In the genomic region with DNA sequence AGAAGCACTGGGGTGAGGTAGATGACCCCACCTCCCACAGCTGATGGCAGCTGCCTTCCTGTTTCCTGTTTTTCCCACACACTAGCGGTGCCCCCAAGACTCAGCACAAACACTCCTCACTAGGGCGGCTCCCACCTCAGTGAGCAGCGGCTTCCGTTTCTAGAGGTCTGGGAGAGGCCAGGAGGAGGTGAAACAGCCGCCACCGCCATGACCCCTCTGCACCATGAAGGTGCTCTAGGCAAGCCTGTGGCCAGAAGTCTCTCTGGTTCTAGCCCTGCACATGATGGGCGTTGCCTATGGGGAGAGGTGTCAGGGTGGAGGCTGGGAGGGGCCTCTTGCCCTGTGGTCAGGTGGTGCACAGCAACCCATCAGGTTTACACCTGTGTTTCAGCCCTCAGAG, we compare ENCODE assay signal across 9 mouse cellular contexts. TPM values are rescaled to one million over a fixed set of nuclear protein-coding genes. Genes with fewer than 3 reads are reported as not detected.
DNase-seq lines count a peak whose midpoint lies in the region; ATAC-seq and TF ChIP-seq lines count a peak whose summit lies in the region.
"Had no signal": no experiment of that assay in that cellular context is flagged by ENCODE, and none has a peak within 500 bp of the region (broad histone marks: within the 10 kb centered on the region; RNA-seq: fewer than 3 reads in every experiment).

No protein-coding gene starts in this region.

- H3K4me2 ChIP-seq in heart, embryonic 16.5 days (ENCODE audit: low read depth, low read length) = peak overlapping the region; percentile 1
- peak overlapping the region; percentile 53 for H3K4me2 ChIP-seq in liver, postnatal 0 days (ENCODE audit: low read depth, low read length)

- DNase-seq in gastrocnemius, adult 18-20 months (ENCODE audit: low spot score) = peak; percentile 19
- DNase-seq in gastrocnemius, postnatal 10 days = no peak
- DNase-seq in liver, postnatal 0 days = peak; percentile 53
- DNase-seq in spleen, postnatal 14 days (ENCODE audit: low spot score in 2 of 2) = peak; percentile 50 to 58
- no peak for DNase-seq in forebrain, embryonic 10.5 days (ENCODE audit: extremely low spot score, low spot score)
- no peak for DNase-seq in cerebellum, postnatal 36 days
- no peak for DNase-seq in cerebellum, adult 8-10 months

- H3K9me3 ChIP-seq in heart, embryonic 16.5 days (replicated peaks; ENCODE audit: control insufficient read depth, low read length) = no peaks in the 10 kb centered on the region
- H3K9me3 ChIP-seq in liver, postnatal 0 days (ENCODE audit: low read length) = no peaks in the 10 kb centered on the region
- H3K9me3 ChIP-seq in forebrain, embryonic 10.5 days = 0 out of 2 replicates have a peak, but pooled peaks cover 4% of the 10 kb centered on the region

- no peak overlapping the region for H3K9ac ChIP-seq in heart, embryonic 16.5 days (ENCODE audit: low read length)
- H3K9ac ChIP-seq in liver, postnatal 0 days (replicated peaks) = no peak overlapping the region

- peaks cover 23% of the 10 kb centered on the region for H3K36me3 ChIP-seq in heart, embryonic 16.5 days (ENCODE audit: control insufficient read depth, insufficient read depth)
- H3K36me3 ChIP-seq in liver, postnatal 0 days (replicated peaks; ENCODE audit: insufficient read depth, low read length) = peaks cover 10% of the 10 kb centered on the region; the same call in 1 of the 2 replicates
- H3K36me3 ChIP-seq in forebrain, embryonic 10.5 days (replicated peaks) = peaks cover 46% of the 10 kb centered on the region

- ATAC-seq in heart, embryonic 16.5 days (replicated peaks; ENCODE audit: extremely low read depth, insufficient read depth, low FRiP score) = peak; percentile 33
- ATAC-seq in liver, postnatal 0 days = peak; percentile 74

- H3K27ac ChIP-seq in heart, embryonic 16.5 days (ENCODE audit: low read length) = peak overlapping the region; percentile 41; the same call in 1 of the 2 replicates
- peak overlapping the region; percentile 76 for H3K27ac ChIP-seq in liver, postnatal 0 days (ENCODE audit: low read depth)
- no peak overlapping the region for H3K27ac ChIP-seq in forebrain, embryonic 10.5 days

- no peak; the same call in 1 of the 2 replicates for TF ChIP-seq EP300 in liver, postnatal 0 days (IDR thresholded peaks at IDR 0.05; ENCODE audit: low read depth)

- no peak overlapping the region for H3K4me3 ChIP-seq in heart, embryonic 16.5 days (ENCODE audit: low read length)
- H3K4me3 ChIP-seq in liver, postnatal 0 days (ENCODE audit: low read depth, low read length) = no peak overlapping the region
- H3K4me3 ChIP-seq in forebrain, embryonic 10.5 days = no peak overlapping the region
- H3K4me3 ChIP-seq: erythroblast, embryonic 14.5 days had no signal

- H3K4me1 ChIP-seq in heart, embryonic 16.5 days (ENCODE audit: control insufficient read depth, insufficient read depth, low read length) = peaks cover 13% of the 10 kb centered on the region
- H3K4me1 ChIP-seq in liver, postnatal 0 days (ENCODE audit: insufficient read depth) = peaks cover 19% of the 10 kb centered on the region
- no peaks in the 10 kb centered on the region for H3K4me1 ChIP-seq in forebrain, embryonic 10.5 days

- TF ChIP-seq CTCF in liver, postnatal 0 days (IDR thresholded peaks at IDR 0.05; ENCODE audit: low read depth) = no peak

- 70% methylated on average over 7 of the region's 7 CpGs for WGBS in heart, embryonic 16.5 days
- 19% methylated on average over 7 of the region's 7 CpGs for WGBS in liver, postnatal 0 days (ENCODE audit: insufficient replicate concordance)
- 84% methylated on average over 7 of the region's 7 CpGs for WGBS in forebrain, embryonic 10.5 days

- no peaks in the 10 kb centered on the region for H3K27me3 ChIP-seq in heart, embryonic 16.5 days (ENCODE audit: control insufficient read depth, insufficient read depth, low read length)
- no peaks in the 10 kb centered on the region for H3K27me3 ChIP-seq in liver, postnatal 0 days (ENCODE audit: insufficient read depth, low read length)
- H3K27me3 ChIP-seq in forebrain, embryonic 10.5 days (ENCODE audit: poor library complexity, severe bottlenecking) = no peaks in the 10 kb centered on the region

RNA-seq across cellular contexts. Expression of a gene that starts 37.9 kb away (rescaled TPM):
- total RNA-seq in gastrocnemius, adult 18-20 months (2021) = not detected
- total RNA-seq in gastrocnemius, postnatal 10 days (2021) = not detected
- polyA plus RNA-seq in heart, embryonic 16.5 days (2015; fragmentation: Nextera tagmentation; extraction: Ambion mirVana) = not detected in 2 replicates
- polyA plus RNA-seq in liver, postnatal 0 days (2015; fragmentation: Nextera tagmentation; extraction: Ambion mirVana) = not detected in 2 replicates
- not detected in 2 replicates for polyA plus RNA-seq in forebrain, embryonic 10.5 days (2016; fragmentation: Nextera tagmentation; extraction: Ambion mirVana)
- polyA plus RNA-seq: erythroblast, embryonic 14.5 days had no signal

Comparison
In these comparisons a context has a peak if more than half of its experiments do, and no peak if none do; other contexts are left out.
1. DNase-seq: peak in gastrocnemius, adult 18-20 months (single experiment), liver, postnatal 0 days (single experiment) and spleen, postnatal 14 days (2 of 2); none in gastrocnemius, postnatal 10 days (single experiment), forebrain, embryonic 10.5 days (single experiment), cerebellum, postnatal 36 days (0 of 2) and cerebellum, adult 8-10 months (single experiment).